8 mouse cellular contexts compared by ENCODE assay signal in genomic region chr3:93597221-93597913, GRCm38 (mm10). TPM values are rescaled to one million over a fixed set of nuclear protein-coding genes. Genes with fewer than 3 reads are reported as not detected.
A peak's percentile ranks its signal among the peaks of the same experiment; 100 is the strongest.
DNase-seq lines count a peak whose midpoint lies in the region; ATAC-seq lines count a peak whose summit lies in the region.

No protein-coding gene starts in this region.

- no peak overlapping the region for H3K4me2 ChIP-seq in hindbrain, embryonic 13.5 days
- H3K4me2 ChIP-seq in lung, embryonic 16.5 days (ENCODE audit: low read depth, low read length): no peak overlapping the region

- H3K9me3 ChIP-seq in hindbrain, embryonic 13.5 days: no peaks in the 10 kb centered on the region
- H3K9me3 ChIP-seq in lung, embryonic 16.5 days (ENCODE audit: control insufficient read depth, low read length): no peaks in the 10 kb centered on the region

- WGBS in hindbrain, embryonic 13.5 days: 22% methylated on average over 5 of the region's 5 CpGs
- WGBS in lung, embryonic 16.5 days: 28% methylated on average over 5 of the region's 5 CpGs

- peak; percentile 89 for DNase-seq in CD4-positive, CD25-positive, alpha-beta regulatory T cell, adult 2 months (ENCODE audit: low read depth, low spot score)
- peak; percentile 71 for DNase-seq in adrenal gland, postnatal 10 days
- DNase-seq in forelimb bud, embryonic 11.5 days (ENCODE audit: low read depth, low spot score): peak; percentile 70
- peak; percentile 32 for DNase-seq in layer of hippocampus, adult 9-11 months
- peak; percentile 35 for DNase-seq in ovary, postnatal 36 days (ENCODE audit: low spot score)
- no peak for DNase-seq in cerebellum, adult 11 months

- H3K9ac ChIP-seq in hindbrain, embryonic 13.5 days: no peak overlapping the region
- H3K9ac ChIP-seq in lung, embryonic 16.5 days (ENCODE audit: low read length): no peak overlapping the region; the same call in 1 of the 2 replicates

- H3K36me3 ChIP-seq in hindbrain, embryonic 13.5 days: no peaks in the 10 kb centered on the region
- H3K36me3 ChIP-seq in lung, embryonic 16.5 days (ENCODE audit: control insufficient read depth, insufficient read depth, low read length): no peaks in the 10 kb centered on the region

- H3K4me1 ChIP-seq in hindbrain, embryonic 13.5 days (replicated peaks): peaks cover 11% of the 10 kb centered on the region; the same call in 1 of the 2 replicates
- H3K4me1 ChIP-seq in lung, embryonic 16.5 days (replicated peaks; ENCODE audit: control insufficient read depth, insufficient read depth, low read length): peaks cover 14% of the 10 kb centered on the region

- H3K27me3 ChIP-seq in hindbrain, embryonic 13.5 days: peaks cover 42% of the 10 kb centered on the region
- no peaks in the 10 kb centered on the region for H3K27me3 ChIP-seq in lung, embryonic 16.5 days (ENCODE audit: control insufficient read depth, insufficient read depth, low read depth, low read length)

- H3K4me3 ChIP-seq in hindbrain, embryonic 13.5 days: no peak overlapping the region
- no peak overlapping the region for H3K4me3 ChIP-seq in lung, embryonic 16.5 days (ENCODE audit: low read length)

- no peak overlapping the region for H3K27ac ChIP-seq in hindbrain, embryonic 13.5 days
- H3K27ac ChIP-seq in lung, embryonic 16.5 days (ENCODE audit: low read length): peak overlapping the region; percentile 75

- peak; percentile 95 for ATAC-seq in hindbrain, embryonic 13.5 days (ENCODE audit: low FRiP score)
- peak; percentile 95 for ATAC-seq in lung, embryonic 16.5 days (ENCODE audit: low read depth)

RNA-seq across cellular contexts. Expression of gene S100a10, which starts 42.5 kb away (rescaled TPM):
- 100 to 1,000 TPM; 204 to 207 TPM for total RNA-seq in adrenal gland, postnatal 10 days (2021)
- polyA plus RNA-seq in hindbrain, embryonic 13.5 days (2015; fragmentation: Nextera tagmentation; extraction: Ambion mirVana): 191 and 200 TPM in 2 replicates
- 320 and 322 TPM in 2 replicates for polyA plus RNA-seq in lung, embryonic 16.5 days (2015; fragmentation: Nextera tagmentation; extraction: Ambion mirVana)

RNA-seq across cellular contexts. Expression of gene Tdpoz2, which starts 55.1 kb away (rescaled TPM):
- 1 to 10 TPM; 1.3 to 2.1 TPM for total RNA-seq in adrenal gland, postnatal 10 days (2021)
- polyA plus RNA-seq in hindbrain, embryonic 13.5 days (2015; fragmentation: Nextera tagmentation; extraction: Ambion mirVana): not detected in 2 replicates
- polyA plus RNA-seq in lung, embryonic 16.5 days (2015; fragmentation: Nextera tagmentation; extraction: Ambion mirVana): not detected in 2 replicates
